Mouse (Mus musculus) left cerebral cortex, adult 18-20 months (tissue): ENCODE results near the gene Negr1. TPM values are rescaled to one million over a fixed set of nuclear protein-coding genes. Genes with fewer than 3 reads are reported as not detected.

Experiments
- DNase-seq, 2 experiments: peaks; one replicate each; pipeline ENCODE4 v3.0.0; 2021 to 2022; ENCODE audit warnings: low spot score in 2 of 2, mixed read lengths in 1 of 2
- total RNA-seq, 2 experiments: library from RNA; stranded (reverse); gene quantifications; 2 replicates each; pipeline ENCODE4 v1.2.3; 2021

Gene Negr1
- total RNA-seq, 2 experiments from 2014 or later: 178 to 220 TPM

DNA sequence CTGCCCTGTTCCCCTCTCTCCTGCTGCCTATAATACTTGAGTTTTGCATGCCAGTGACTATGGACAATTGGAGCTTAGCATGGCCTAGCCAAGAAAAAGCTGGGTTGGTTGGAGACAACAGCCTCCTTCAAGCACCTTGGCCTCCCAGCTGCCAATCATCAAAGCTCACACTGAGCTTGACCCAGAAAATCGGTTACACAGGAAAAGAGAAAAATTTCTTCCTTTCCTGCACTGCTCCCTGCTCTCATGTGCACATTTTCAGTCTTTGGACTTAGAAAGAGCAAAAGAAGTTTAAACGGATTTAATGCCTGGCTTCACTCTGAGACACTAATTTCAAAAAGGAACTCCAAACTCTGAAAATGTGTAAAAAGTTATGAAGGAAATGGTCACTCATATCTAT is 233.0 kb downstream of the Negr1 start:
- DNase-seq: no peak

DNA sequence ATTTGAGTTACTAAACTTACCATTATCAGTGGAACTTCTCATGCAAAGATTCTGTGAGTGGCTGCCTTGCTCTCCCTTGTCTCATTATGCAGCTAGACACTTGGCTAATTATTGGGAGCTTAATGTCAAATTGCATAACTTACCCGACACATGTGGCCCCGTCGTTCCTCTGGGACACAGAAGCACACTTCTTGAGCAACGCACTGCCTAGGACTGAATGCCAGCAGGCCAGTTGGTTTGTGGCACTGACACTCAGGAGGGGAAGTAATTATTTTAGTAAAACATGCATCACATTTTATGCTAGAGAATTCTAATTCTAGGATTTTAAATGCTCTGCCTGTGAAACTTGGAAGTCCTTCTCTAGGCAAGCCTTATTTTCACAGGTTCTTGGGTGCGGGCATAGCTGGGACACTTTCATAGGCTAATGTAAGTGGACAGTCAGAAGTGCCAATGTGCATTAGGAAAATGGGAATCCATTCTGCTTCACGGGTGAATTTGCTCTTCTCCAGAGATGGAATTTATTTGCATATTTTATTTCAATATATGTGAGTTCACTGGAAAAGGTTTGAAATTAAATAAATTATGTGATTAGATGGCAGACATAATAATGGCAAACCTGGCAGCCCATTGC is 234.6 kb downstream of the Negr1 start:
- no peak for DNase-seq

DNA sequence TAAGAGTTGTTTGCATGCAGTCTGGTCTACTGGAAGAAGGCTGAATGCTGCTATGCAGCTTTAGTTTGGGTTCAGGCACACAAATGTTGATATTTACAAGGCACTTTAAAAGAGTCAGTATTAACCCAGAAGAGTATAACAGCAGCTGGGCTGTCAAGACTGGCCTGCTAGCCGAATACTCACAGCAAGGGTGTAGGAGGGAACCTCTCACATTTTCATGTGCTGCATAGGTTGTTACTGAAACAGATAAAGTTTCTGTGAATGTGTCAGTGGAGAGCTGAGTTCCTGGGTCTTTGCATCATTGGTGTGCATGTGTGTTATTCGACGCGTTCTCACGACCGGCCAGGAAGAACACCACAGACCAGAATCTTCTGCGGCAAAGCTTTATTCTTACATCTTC is 237.6 kb downstream of the Negr1 start:
- DNase-seq: no peak

DNA sequence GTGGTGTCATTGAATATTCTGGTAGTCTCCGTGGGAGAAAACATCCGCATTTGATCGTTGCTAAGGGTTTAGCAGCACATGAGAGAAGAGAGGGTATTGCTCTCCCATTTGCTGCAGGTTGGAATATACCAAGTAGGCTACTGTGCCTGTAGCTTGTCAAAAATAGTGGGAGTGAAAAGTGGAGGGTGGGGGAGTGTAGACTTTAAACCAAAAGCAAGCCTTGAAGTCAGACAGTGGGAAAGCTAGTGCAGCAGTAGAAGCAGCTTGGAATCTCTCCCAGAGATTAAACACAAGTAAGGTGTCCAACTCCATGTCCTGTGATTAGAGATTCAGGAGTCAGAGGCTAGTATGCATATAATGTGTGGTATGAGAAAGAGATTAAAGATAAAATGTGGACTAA is 248.2 kb downstream of the Negr1 start:
- peak in 1 of 2 experiments; percentile 36 for DNase-seq

DNA sequence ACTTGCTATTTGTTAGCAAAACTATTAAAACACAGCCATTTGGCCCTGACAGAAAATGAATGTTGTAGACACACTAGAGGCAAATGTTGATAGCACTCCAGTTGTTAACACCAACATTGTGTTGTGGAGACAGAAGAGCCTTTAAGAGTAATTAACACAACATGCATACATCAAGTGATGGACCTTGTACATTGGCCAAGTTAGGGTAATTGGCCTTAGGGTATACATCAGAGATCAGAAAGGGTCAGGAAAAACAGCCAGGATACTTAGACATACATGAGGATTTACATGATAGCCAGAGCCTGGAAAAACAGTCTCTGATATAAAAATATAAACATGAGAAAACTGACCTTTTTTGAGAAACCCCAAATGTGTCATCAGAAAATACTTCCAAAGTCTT is 255.3 kb downstream of the Negr1 start:
- DNase-seq: no peak

DNA sequence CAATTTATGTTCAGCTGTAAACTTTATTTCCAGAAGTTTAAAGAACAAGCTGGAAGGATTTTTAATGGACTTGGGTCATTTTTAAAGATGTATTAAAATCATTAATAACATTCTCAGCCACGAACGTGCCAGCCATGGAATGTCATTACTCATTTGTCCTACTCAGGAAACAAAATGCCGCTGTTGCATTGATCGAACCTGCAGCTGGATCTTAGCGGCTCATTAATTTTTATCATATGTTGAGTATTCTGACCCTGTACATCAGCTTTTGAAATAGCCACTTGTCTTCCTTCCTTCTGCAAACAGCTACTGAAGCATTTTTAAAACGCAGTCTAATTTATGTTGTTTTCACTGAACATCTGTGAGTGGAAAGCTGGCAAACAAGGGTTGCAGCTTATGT is 255.9 kb downstream of the Negr1 start:
- no peak for DNase-seq

DNA sequence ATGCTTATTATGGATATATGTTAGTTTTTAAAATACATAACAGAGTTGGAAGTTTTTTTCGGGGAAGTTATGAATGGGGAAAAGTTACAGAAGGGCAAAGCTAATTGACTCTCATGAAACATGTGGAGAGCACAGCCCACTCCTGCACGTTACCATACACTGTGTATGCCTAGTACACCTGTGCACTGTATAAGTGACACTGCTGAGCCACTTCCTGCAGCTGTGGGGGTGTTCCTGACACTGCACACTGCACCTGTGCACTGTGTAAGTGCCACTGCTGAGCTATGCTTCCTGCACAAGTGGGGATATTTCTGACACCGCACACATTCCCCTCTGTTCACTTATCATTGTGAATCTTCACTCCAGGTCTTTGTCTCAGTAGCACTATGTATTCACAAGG is 261.4 kb downstream of the Negr1 start:
- no peak for DNase-seq

DNA sequence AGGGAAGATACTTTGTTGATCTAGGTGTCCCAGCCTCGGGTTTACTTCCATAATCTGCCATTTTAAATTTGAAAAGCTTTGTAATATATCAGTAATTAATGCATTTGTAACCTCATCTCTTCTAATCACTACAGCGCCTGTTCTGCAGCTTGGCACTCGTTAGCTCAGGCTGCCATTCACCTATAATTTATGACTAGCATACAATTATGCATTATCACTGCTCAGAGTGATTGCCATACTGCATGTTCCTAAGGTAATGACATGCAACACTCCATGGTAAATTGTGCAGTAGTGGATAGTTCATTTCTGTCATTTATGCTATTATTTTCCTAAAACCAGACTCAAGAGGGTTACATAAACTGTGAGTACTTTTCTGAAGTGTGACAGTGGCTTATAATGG is 272.3 kb downstream of the Negr1 start:
- DNase-seq: no peak

DNA sequence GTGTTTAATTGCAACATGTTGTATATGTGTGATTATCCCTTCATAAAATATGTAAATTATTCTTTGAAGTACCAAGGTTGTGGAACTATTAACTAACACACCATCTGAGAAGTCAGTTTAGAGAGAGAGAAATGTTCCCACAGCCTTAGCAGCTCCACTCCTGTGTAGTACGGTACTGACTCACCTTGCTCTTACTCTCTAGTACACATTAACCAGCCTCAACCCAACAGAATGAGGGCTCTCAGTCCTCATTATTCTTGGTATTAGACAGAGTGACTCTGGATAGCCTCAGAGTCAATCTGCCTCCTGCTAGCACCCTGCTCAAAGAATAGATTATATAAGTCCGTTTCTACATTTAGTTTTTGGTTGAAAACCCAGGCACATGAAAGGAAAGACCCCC is 277.0 kb downstream of the Negr1 start:
- no peak for DNase-seq

DNA sequence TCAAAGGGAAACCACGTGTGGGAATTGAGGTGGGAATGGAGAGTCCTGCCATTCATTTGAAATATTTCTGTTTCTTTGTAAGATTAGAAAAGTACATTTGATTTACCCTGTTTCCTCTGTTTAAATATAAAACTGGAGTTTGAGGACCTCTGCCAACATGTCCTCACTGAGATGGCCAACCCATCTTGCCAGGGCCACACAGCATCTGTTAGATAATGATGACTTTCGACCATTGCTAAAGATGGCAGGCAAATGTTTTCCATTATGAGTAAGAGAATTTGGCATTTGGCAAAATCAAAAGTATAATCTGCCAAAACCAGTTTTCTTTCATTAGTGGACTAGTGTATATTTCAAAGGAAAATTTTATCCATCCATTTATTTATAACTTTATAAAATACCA is 286.8 kb downstream of the Negr1 start:
- DNase-seq: no peak

DNA sequence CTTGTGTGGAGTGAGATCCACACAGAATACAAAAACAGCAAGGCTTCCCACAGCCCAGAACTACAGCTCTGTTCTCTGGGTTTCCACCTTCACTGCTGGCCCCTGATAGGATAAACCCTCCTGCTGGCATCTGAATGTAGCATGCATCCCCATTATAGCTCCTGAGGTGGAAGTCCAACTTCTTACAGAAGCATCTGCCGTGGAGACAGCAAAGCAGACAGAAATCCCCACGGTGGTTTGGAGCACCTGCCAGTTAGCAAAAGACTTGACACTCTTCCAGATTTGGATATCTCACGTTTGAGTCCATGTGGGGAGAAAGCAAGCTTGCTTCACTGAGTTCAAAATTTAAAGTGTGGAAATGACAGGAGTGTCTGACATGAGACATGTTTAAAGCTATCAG is 290.3 kb downstream of the Negr1 start:
- peak; percentile 46 to 48 for DNase-seq

DNA sequence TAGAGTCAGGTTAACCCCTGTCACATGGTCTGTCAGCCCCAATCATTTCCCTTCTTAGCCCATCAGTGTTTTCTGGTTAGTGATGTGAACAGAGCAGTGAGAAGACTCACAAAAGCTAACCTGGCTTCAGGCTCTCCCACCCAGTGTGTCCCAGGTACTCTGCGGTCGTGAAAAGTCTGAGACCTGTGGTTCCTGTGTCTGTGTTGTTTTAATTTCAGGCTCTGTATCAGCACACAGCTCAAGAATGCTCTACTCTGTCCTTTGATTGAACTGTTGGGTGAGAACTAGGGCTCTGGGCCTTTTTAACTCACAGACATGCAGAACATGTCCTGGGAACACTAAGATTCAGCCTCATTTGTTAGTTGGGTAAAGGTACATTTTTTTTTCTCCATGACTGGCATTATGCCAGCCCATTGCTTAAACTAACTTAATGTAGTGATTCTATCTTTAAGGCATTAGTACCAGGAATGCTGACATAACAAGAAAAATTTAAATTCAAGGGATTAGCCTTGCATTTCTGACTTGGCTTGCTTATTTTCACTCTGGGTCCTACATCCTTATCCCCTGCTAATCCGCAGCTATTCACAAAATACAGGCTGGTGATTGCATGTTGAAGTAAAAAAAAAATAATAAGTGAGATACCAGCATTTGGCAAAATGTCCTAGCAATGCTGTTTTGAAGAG is 308.8 kb downstream of the Negr1 start:
- DNase-seq: no peak

DNA sequence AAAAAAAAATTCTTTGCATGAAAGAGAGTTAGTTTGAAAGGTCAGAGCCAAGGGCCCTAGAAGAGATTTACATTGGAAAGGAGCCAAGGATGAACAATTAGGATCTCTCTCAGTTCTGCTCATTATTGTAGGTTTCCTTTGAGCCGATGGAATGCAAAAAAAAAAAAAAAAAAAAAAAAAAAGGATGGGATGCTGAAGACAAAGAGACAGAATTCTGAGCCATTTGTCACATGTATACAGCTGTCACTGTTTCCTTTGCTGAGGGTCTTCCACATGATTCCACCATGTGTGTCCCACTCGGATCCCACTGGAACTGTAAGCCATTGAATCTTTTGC is 309.3 kb downstream of the Negr1 start:
- DNase-seq: no peak

DNA sequence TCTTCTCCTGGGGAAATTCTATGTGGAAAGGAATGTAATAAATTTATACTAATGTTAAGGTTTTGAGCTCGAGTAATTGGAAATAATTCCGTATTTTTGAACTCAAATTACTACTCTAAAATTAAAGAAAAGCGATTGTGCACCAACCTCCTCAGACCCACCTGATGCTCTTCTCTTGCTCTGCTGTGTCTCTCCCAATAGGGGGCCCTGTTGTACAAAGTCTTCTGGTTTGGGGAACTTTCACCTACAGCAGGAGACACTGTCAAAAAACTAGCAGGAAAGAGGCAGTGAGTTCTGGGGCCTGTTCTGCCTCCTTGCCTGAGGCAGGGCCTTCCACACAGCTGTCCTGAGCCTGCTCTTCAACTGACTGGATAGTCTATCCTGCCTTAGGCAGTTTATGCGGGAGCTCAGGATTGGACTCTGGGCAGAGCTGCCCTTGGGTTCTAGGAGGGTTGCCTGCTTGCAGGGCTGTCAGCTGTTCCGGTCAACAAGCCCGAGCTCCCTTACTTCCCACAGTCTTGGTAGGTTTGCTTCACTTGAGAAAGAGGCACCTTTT is 310.1 kb downstream of the Negr1 start:
- no peak for DNase-seq

DNA sequence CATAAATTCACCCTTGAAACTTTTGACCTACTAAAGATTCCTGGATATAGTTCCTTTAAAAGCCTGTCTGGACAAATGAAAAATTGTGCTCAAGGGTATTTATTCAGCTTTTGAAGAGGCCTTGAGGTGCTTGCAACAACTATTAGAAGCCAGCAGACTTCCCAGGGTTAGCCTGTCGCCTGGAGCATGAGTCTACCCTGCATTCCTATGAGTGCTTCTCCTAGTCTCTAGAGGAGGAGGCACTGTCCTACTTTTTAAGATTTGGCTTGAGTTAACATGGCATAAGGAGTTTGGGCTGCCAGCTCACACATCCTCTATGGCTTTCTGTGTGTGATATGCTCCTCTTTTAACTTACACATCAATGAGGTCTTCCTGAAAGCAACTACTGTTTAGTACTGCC is 315.0 kb downstream of the Negr1 start:
- DNase-seq: peak; percentile 15 to 32

DNA sequence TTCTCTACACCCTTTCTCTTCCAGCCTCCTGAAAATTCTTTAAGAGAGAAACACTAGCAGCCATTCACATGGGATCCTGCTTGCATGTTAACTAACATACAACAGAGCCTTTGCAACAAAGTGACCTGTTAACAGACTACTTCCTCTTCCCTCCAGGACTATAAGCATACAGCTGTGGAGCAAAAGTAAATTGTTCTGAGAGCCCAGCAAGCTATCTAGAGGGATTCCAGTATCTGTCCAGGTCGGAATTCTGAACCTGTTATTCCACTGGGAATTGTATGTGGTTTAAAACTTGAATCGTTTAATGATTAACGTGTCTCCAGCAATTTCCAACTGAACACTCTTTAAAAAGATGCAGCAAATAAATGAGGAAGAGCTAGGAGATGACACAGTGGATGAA is 320.5 kb downstream of the Negr1 start:
- DNase-seq: no peak

DNA sequence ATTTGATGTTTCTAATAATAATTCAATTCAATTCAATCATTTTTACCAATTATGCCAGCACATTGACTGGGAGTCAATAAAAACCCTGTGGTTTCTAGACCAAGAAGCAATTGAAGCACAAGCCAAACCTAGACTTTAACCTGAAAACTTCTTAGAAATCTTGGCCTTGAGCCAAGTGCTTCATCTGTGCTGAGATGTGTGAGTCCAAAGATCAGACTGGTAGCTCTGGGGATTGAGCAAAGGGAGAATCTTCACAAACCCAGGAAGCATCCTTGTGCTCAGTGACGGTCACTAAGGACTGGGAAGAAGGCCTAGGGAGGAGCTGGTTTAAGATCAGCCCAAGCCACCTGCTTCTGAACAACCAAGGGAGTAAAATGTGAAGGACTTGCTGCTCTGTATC is 322.3 kb downstream of the Negr1 start:
- DNase-seq: no peak

DNA sequence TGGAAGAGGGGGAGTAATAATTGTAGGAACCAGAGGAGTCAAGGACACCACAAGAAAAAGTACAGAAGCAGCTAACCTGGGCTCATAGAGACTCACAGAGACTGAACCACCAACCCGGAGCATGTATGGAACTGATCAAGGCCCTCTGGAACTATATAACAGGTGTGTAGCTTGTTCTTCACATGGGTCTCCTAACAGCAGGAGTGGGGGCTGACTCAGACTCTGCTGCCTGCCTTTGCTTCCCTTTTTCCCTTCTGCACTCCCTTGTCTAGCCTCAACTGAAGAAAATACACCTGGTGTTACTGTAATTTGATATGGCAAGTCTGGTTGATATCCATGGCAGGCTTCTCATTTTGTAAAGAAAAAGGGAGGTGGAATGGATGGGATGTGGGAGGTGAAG is 324.1 kb downstream of the Negr1 start:
- no peak for DNase-seq

DNA sequence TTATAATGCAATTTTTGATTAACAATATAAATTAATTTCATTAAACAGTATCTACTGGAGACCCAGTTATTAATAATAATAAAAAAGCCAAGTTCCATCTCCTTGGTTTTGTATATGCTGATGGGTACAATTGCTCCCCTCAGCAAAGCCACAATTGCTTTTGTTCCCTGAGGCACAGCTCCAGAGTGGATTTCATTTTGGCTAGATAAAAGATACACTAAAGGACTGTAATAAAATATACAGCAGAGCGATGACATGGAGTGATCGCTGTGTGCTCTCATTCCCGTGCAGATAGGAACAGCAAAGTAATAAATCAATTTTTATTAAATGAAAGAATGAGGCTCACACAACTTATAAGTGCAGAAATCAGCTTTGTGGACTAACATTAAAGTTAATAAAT is 325.3 kb downstream of the Negr1 start:
- DNase-seq: no peak

DNA sequence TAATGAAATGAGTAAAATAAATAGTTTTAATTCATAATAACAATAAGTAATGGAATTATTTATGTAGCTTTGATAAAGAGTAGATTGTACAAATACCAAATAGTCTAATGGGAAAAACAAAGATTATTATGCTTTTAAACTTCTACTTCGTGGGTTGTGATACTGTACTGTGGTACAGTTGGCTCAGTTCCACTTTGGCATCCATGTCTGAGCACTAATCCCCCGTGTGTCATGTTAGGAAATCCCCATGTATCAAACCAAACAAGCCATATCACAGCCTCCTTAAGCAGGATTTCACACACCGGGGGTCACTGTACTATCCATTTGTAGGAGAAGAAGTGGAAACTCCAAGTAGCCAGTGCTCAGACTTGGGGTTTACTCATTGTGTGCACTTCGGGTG is 329.4 kb downstream of the Negr1 start:
- DNase-seq: no peak

DNA sequence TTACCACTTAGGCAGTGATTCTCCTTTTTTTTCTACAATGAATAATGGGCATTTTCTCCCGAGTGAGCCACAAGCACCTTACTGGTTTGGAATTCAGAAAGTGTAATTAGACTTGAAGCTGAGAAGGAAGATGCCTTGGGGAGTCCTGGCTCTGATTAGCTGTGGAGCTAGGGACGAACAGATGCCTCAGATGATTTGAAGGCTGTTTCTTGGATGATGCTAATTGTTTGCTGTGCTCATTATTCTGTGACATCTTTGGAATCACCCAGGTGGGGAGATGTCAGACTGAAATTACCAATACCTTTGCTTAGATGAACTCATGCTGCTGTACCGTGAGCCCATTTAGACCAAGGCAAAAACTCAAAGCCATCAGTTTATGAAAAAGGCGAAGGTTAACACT is 333.7 kb downstream of the Negr1 start:
- no peak for DNase-seq

DNA sequence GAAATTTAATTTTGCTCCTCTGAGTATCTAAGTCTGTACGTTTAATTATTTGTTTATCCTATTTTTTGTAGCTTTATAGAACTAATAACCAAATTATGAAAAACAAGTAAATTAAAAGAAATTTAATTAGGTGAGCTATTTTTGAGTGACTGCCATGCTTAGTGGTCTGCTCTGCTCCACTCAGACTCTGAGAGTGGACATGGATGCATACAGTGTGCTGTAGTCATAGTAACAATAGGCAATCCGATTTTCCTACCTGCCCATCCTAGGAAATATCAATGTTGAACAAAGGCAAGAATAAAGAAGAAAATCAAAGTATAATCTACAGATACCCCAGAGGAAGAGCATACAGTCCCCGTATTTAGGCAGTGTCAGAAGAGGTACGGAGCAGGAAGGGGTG is 334.5 kb downstream of the Negr1 start:
- DNase-seq: no peak

DNA sequence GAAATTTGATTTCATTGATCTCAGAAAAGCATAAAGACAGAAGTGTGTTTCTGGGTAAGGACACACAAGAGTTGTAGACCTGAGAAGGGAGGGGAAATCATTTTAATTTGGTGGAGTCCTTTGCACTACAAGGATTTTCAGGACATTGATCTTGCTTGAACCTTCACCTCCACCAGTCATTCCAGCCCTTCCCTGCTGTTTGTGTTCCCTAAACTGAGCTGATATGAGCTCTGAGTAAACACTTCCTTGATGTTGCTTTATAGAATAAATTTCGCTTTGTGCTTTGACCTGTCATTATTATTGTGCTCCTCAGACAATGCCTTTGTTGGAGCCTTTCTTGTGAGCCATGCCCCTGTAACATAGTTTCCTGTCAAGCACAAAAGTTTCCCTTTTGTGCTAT is 335.0 kb downstream of the Negr1 start:
- DNase-seq: no peak
